ENCODE assay signal across 13 mouse cellular contexts in genomic region chrX:53015549-53015948, GRCm38 (mm10). TPM values are rescaled to one million over a fixed set of nuclear protein-coding genes. Genes with fewer than 3 reads are reported as not detected.
A peak's percentile ranks its signal among the peaks of the same experiment; 100 is the strongest.
DNase-seq lines count a peak whose midpoint lies in the region; ATAC-seq and TF ChIP-seq lines count a peak whose summit lies in the region.
"Had no signal": no experiment of that assay in that cellular context is flagged by ENCODE, and none has a peak within 500 bp of the region (broad histone marks: within the 10 kb centered on the region; RNA-seq: fewer than 3 reads in every experiment).

No protein-coding gene starts in this region.

- no peak for ATAC-seq in stomach, postnatal 0 days (ENCODE audit: low FRiP score, low TSS enrichment)

- no peaks in the 10 kb centered on the region for H3K9me3 ChIP-seq in heart, embryonic 10.5 days
- H3K9me3 ChIP-seq in MEL (replicated peaks; ENCODE audit: insufficient read depth, low read length): no peaks in the 10 kb centered on the region
- H3K9me3 ChIP-seq in stomach, postnatal 0 days (ENCODE audit: control insufficient read depth, low read length): no peaks in the 10 kb centered on the region
- H3K9me3 ChIP-seq: hindbrain, embryonic 15.5 days; limb, embryonic 10.5 days had no signal

- H3K4me3 ChIP-seq in heart, embryonic 10.5 days: no peak overlapping the region
- H3K4me3 ChIP-seq in MEL (ENCODE audit: control insufficient read depth in 1 of 2, insufficient read depth in 1 of 2, low read depth in 2 of 2, low read length in 2 of 2): no peak overlapping the region
- no peak overlapping the region for H3K4me3 ChIP-seq in stomach, postnatal 0 days (ENCODE audit: low read depth, low read length)
- H3K4me3 ChIP-seq: hindbrain, embryonic 15.5 days; limb, embryonic 10.5 days; myocyte had no signal

- no peak for TF ChIP-seq RAD21 in MEL (IDR thresholded peaks at IDR 0.05; ENCODE audit: low read depth, low read length)

- H3K9ac ChIP-seq in MEL (ENCODE audit: control insufficient read depth, low read depth, low read length, poor library complexity, severe bottlenecking): no peak overlapping the region
- no peak overlapping the region for H3K9ac ChIP-seq in stomach, postnatal 0 days (ENCODE audit: low read length)
- H3K9ac ChIP-seq: hindbrain, embryonic 15.5 days had no signal

- no peaks in the 10 kb centered on the region for H3K27me3 ChIP-seq in heart, embryonic 10.5 days (ENCODE audit: insufficient read depth, poor library complexity, severe bottlenecking)
- no peaks in the 10 kb centered on the region for H3K27me3 ChIP-seq in MEL (ENCODE audit: control insufficient read depth in 1 of 2, insufficient read depth in 2 of 2, low read length in 2 of 2)
- no peaks in the 10 kb centered on the region for H3K27me3 ChIP-seq in stomach, postnatal 0 days (ENCODE audit: control insufficient read depth, insufficient read depth, low read length)
- H3K27me3 ChIP-seq: hindbrain, embryonic 15.5 days had no signal

- DNase-seq in heart, postnatal 4 days: peak; percentile 14
- DNase-seq in heart, embryonic 10.5 days (ENCODE audit: low spot score): no peak
- DNase-seq in lung, postnatal 36 days: peak; percentile 52
- no peak for DNase-seq in lung, postnatal 10 days
- DNase-seq in MEL (ENCODE audit: low read depth, low spot score): peak; percentile 34
- no peak for DNase-seq in stomach, postnatal 0 days (ENCODE audit: low spot score)
- DNase-seq in ovary, postnatal 14 days (ENCODE audit: low spot score): no peak
- DNase-seq in spleen, adult 12 weeks (ENCODE audit: low spot score): no peak
- DNase-seq: cerebellum, adult 9-11 months; right cerebral cortex, postnatal 25 days had no signal

- no peaks in the 10 kb centered on the region for H3K79me2 ChIP-seq in MEL (ENCODE audit: control insufficient read depth, insufficient read depth, low read length, poor library complexity)

- no peak overlapping the region for H3K4me2 ChIP-seq in stomach, postnatal 0 days (replicated peaks; ENCODE audit: low read depth)
- H3K4me2 ChIP-seq: hindbrain, embryonic 15.5 days had no signal

- peaks cover 32% of the 10 kb centered on the region for H3K36me3 ChIP-seq in heart, embryonic 10.5 days
- peaks cover 0 to 5% of the 10 kb centered on the region in 2 experiments; a peak in 2 of 4 replicates for H3K36me3 ChIP-seq in MEL (ENCODE audit: control insufficient read depth in 1 of 2, insufficient read depth in 2 of 2, low read length in 2 of 2)
- H3K36me3 ChIP-seq in stomach, postnatal 0 days (ENCODE audit: control insufficient read depth, insufficient read depth, low read length): no peaks in the 10 kb centered on the region; the same call in 1 of the 2 replicates
- H3K36me3 ChIP-seq: hindbrain, embryonic 15.5 days had no signal

- H3K4me1 ChIP-seq in heart, embryonic 10.5 days: no peaks in the 10 kb centered on the region
- no peaks in the 10 kb centered on the region for H3K4me1 ChIP-seq in MEL (ENCODE audit: control insufficient read depth in 1 of 2, insufficient read depth in 2 of 2, low read length in 2 of 2)
- H3K4me1 ChIP-seq in stomach, postnatal 0 days (replicated peaks; ENCODE audit: control insufficient read depth, insufficient read depth): no peaks in the 10 kb centered on the region
- H3K4me1 ChIP-seq: hindbrain, embryonic 15.5 days had no signal

- TF ChIP-seq CTCF in MEL (IDR thresholded peaks at IDR 0.05 in 2 of 3, conservative IDR thresholded peaks at IDR 0.05 in 1 of 3; ENCODE audit: control insufficient read depth in 1 of 3, insufficient read depth in 1 of 3, low read depth in 2 of 3, low read length in 3 of 3, poor library complexity in 1 of 3, severe bottlenecking in 1 of 3): peak in 2 of 3 experiments; percentile 16 to 36; a peak in 3 of 6 replicates
- peak; percentile 59 for TF ChIP-seq CTCF in stomach, postnatal 0 days (IDR thresholded peaks at IDR 0.05; ENCODE audit: low read depth)

- TF ChIP-seq EP300 in MEL (IDR thresholded peaks at IDR 0.05; ENCODE audit: low read depth in 1 of 2, low read length in 2 of 2): no peak
- no peak for TF ChIP-seq EP300 in stomach, postnatal 0 days (optimal IDR thresholded peaks at IDR 0.05)

- no peak for TF ChIP-seq POLR2A in MEL (IDR thresholded peaks at IDR 0.05; ENCODE audit: control insufficient read depth in 1 of 2, insufficient read depth in 1 of 2, low read depth in 1 of 2, low read length in 2 of 2, poor library complexity in 1 of 2)

- no peak overlapping the region for H3K27ac ChIP-seq in heart, embryonic 10.5 days
- no peak overlapping the region for H3K27ac ChIP-seq in MEL (ENCODE audit: control insufficient read depth, low read depth, low read length)
- no peak overlapping the region for H3K27ac ChIP-seq in stomach, postnatal 0 days (replicated peaks)
- H3K27ac ChIP-seq: hindbrain, embryonic 15.5 days; limb, embryonic 10.5 days had no signal

TF ChIP-seq in MEL, 35 proteins besides CTCF, POLR2A, EP300 and RAD21:
- TF ChIP-seq SMC3 (IDR thresholded peaks at IDR 0.05; ENCODE audit: low read depth, low read length): peak; percentile 22; the same call in 1 of the 2 replicates
- no peak for TF ChIP-seq ELF1 (IDR thresholded peaks at IDR 0.05; ENCODE audit: low read depth, low read length)

RNA-seq across cellular contexts. Expression of gene Hprt, which starts 27.6 kb away (rescaled TPM):
- total RNA-seq in heart, postnatal 4 days (2021): 100 to 1,000 TPM; 105 to 128 TPM
- polyA plus RNA-seq in heart, embryonic 10.5 days (2016; fragmentation: Nextera tagmentation; extraction: Ambion mirVana): 172 and 199 TPM in 2 replicates
- 117 and 145 TPM in 2 replicates for total RNA-seq in MEL (2012; rRNA removed)
- 100 to 1,000 TPM in 1 of 2 experiments, not detected in 1; 113 TPM for polyA plus RNA-seq in MEL (2012; ENCODE audit: insufficient read depth in 1 of 2, insufficient read length in 2 of 2, low read depth in 1 of 2, low replicate concordance in 2 of 2, missing spikeins in 1 of 2)
- 251 and 254 TPM in 2 replicates for polyA plus RNA-seq in stomach, postnatal 0 days (2015; fragmentation: Nextera tagmentation; extraction: Ambion mirVana)

Comparison
In these comparisons a context has a peak if more than half of its experiments do, and no peak if none do; other contexts are left out.
1. DNase-seq: peak in heart, postnatal 4 days (single experiment), lung, postnatal 36 days (single experiment) and MEL (single experiment); none in heart, embryonic 10.5 days (single experiment), lung, postnatal 10 days (single experiment), stomach, postnatal 0 days (single experiment), ovary, postnatal 14 days (single experiment) and spleen, adult 12 weeks (single experiment).